ENCODE assay signal across 8 mouse cellular contexts in the genomic region with DNA sequence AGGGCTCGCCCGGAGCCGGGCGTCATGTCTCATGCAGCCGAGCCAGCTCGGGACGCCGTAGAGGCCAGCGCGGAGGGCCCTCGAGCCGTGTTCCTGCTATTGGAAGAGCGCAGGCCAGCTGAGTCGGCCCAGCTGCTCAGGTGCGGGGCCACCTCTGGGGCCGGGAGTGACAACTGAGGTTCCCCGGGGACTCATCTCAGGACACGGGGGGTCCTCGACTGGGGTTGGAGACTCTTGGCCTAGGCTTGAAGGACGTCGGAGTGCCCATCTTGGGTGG. TPM values are rescaled to one million over a fixed set of nuclear protein-coding genes. Genes with fewer than 3 reads are reported as not detected.
DNase-seq lines count a peak whose midpoint lies in the region; ATAC-seq lines count a peak whose summit lies in the region.

No protein-coding gene starts in this region.

- H3K9me3 ChIP-seq in heart, embryonic 11.5 days (replicated peaks; ENCODE audit: control insufficient read depth, low read length): no peaks in the 10 kb centered on the region
- H3K9me3 ChIP-seq in forebrain, embryonic 11.5 days (ENCODE audit: control insufficient read depth, low read length): no peaks in the 10 kb centered on the region
- no peaks in the 10 kb centered on the region for H3K9me3 ChIP-seq in liver, embryonic 13.5 days (replicated peaks)

- WGBS in heart, embryonic 11.5 days (ENCODE audit: insufficient replicate concordance): 15% methylated on average over 21 of the region's 21 CpGs
- WGBS in forebrain, embryonic 11.5 days: 17% methylated on average over 21 of the region's 21 CpGs
- 26% methylated on average over 21 of the region's 21 CpGs for WGBS in liver, embryonic 13.5 days (ENCODE audit: insufficient replicate concordance)

- H3K4me2 ChIP-seq in heart, embryonic 11.5 days: peak overlapping the region; percentile 73
- peak overlapping the region; percentile 68 for H3K4me2 ChIP-seq in forebrain, embryonic 11.5 days (ENCODE audit: low read depth, low read length, severe bottlenecking)
- H3K4me2 ChIP-seq in liver, embryonic 13.5 days: peak overlapping the region; percentile 84

- DNase-seq in heart, adult 8-10 months (ENCODE audit: low spot score): no peak
- DNase-seq in forebrain, embryonic 11.5 days (ENCODE audit: low spot score): no peak
- no peak for DNase-seq in liver, embryonic 13.5 days
- DNase-seq in retina, embryonic 14.5 days (ENCODE audit: low spot score): no peak
- no peak for DNase-seq in gastrocnemius, postnatal 25 days
- no peak for DNase-seq in frontal cortex, postnatal 25 days (ENCODE audit: low spot score in 2 of 2)

- H3K4me3 ChIP-seq in heart, embryonic 11.5 days (ENCODE audit: low read depth, low read length): peak overlapping the region; percentile 64
- peak overlapping the region; percentile 58 for H3K4me3 ChIP-seq in forebrain, embryonic 11.5 days (ENCODE audit: low read depth, low read length)
- H3K4me3 ChIP-seq in liver, embryonic 13.5 days (replicated peaks): peak overlapping the region; percentile 73

- H3K27ac ChIP-seq in heart, embryonic 11.5 days (ENCODE audit: low read depth, low read length): peak overlapping the region; percentile 73
- no peak overlapping the region for H3K27ac ChIP-seq in forebrain, embryonic 11.5 days (ENCODE audit: low read depth, low read length)
- H3K27ac ChIP-seq in liver, embryonic 13.5 days: peak overlapping the region; percentile 74

- peaks cover 11% of the 10 kb centered on the region; the same call in 1 of the 2 replicates for H3K4me1 ChIP-seq in heart, embryonic 11.5 days (ENCODE audit: control insufficient read depth, insufficient read depth, low read length)
- peaks cover 2% of the 10 kb centered on the region; the same call in 1 of the 2 replicates for H3K4me1 ChIP-seq in forebrain, embryonic 11.5 days (replicated peaks; ENCODE audit: control insufficient read depth, insufficient read depth, low read length)
- H3K4me1 ChIP-seq in liver, embryonic 13.5 days (replicated peaks): peaks cover 40% of the 10 kb centered on the region

- H3K27me3 ChIP-seq in heart, embryonic 11.5 days (ENCODE audit: control insufficient read depth, insufficient read depth, low read length): no peaks in the 10 kb centered on the region
- H3K27me3 ChIP-seq in forebrain, embryonic 11.5 days (ENCODE audit: control insufficient read depth, insufficient read depth, low read length): no peaks in the 10 kb centered on the region
- H3K27me3 ChIP-seq in liver, embryonic 13.5 days: no peaks in the 10 kb centered on the region

- H3K9ac ChIP-seq in heart, embryonic 11.5 days (ENCODE audit: low read depth, low read length): peak overlapping the region; percentile 73
- peak overlapping the region; percentile 51 for H3K9ac ChIP-seq in forebrain, embryonic 11.5 days (ENCODE audit: low read length)
- peak overlapping the region; percentile 78 for H3K9ac ChIP-seq in liver, embryonic 13.5 days

- H3K36me3 ChIP-seq in heart, embryonic 11.5 days (ENCODE audit: control insufficient read depth, insufficient read depth, low read length): peaks cover 3% of the 10 kb centered on the region; the same call in 1 of the 2 replicates
- no peaks in the 10 kb centered on the region; the same call in 1 of the 2 replicates for H3K36me3 ChIP-seq in forebrain, embryonic 11.5 days (ENCODE audit: control insufficient read depth, insufficient read depth, low read length)
- peaks cover 15% of the 10 kb centered on the region for H3K36me3 ChIP-seq in liver, embryonic 13.5 days

- no peak; the same call in 1 of the 2 replicates for ATAC-seq in heart, embryonic 11.5 days (replicated peaks; ENCODE audit: insufficient number of reproducible peaks, low FRiP score, low TSS enrichment)
- ATAC-seq in CD4-positive, CD25-positive, alpha-beta regulatory T cell, adult 4 months: peak; percentile 11
- peak; percentile 15 for ATAC-seq in forebrain, embryonic 11.5 days (replicated peaks; ENCODE audit: low FRiP score)
- peak; percentile 35 for ATAC-seq in liver, embryonic 13.5 days (ENCODE audit: low read depth)

RNA-seq across cellular contexts. Expression of a gene that starts 0.5 kb away (rescaled TPM):
- polyA plus RNA-seq in heart, embryonic 11.5 days (2014; fragmentation: Nextera tagmentation; extraction: Ambion mirVana): 12.1 and 15.0 TPM in 2 replicates
- total RNA-seq in heart, adult 8-10 months (2022): 10 to 100 TPM; 11.9 to 16.9 (median 14.8) TPM
- 10 to 100 TPM in 1 of 2 experiments, 1 to 10 TPM in 1; 8.5 to 14.4 TPM for polyA plus RNA-seq in CD4-positive, CD25-positive, alpha-beta regulatory T cell, adult 4 months (2017; shearing (Covaris generic))
- polyA plus RNA-seq in forebrain, embryonic 11.5 days (2014; fragmentation: Nextera tagmentation; extraction: Ambion mirVana): 23.6 and 24.8 TPM in 2 replicates
- polyA plus RNA-seq in liver, embryonic 13.5 days (2015; fragmentation: Nextera tagmentation; extraction: Ambion mirVana): 8.9 and 10.1 TPM in 2 replicates
- 1 to 10 TPM; 6.1 to 8.2 TPM for total RNA-seq in gastrocnemius, postnatal 25 days (2021)

RNA-seq across cellular contexts. Expression of a gene that starts 12.2 kb away (rescaled TPM):
- polyA plus RNA-seq in heart, embryonic 11.5 days (2014; fragmentation: Nextera tagmentation; extraction: Ambion mirVana): 5.2 and 8.5 TPM in 2 replicates
- 1 to 10 TPM in 1 of 4 experiments, under 1 TPM in 3; 0.37 to 1.0 (median 0.73) TPM for total RNA-seq in heart, adult 8-10 months (2022)
- polyA plus RNA-seq in CD4-positive, CD25-positive, alpha-beta regulatory T cell, adult 4 months (2017; shearing (Covaris generic)): under 1 TPM; 0.20 to 0.52 TPM
- polyA plus RNA-seq in forebrain, embryonic 11.5 days (2014; fragmentation: Nextera tagmentation; extraction: Ambion mirVana): 22.8 and 27.8 TPM in 2 replicates
- 1.7 TPM in 2 replicates for polyA plus RNA-seq in liver, embryonic 13.5 days (2015; fragmentation: Nextera tagmentation; extraction: Ambion mirVana)
- under 1 TPM; 0.16 to 0.56 TPM for total RNA-seq in gastrocnemius, postnatal 25 days (2021)

RNA-seq across cellular contexts. Expression of a gene that starts 26.7 kb away (rescaled TPM):
- polyA plus RNA-seq in heart, embryonic 11.5 days (2014; fragmentation: Nextera tagmentation; extraction: Ambion mirVana): 26.5 and 26.8 TPM in 2 replicates
- total RNA-seq in heart, adult 8-10 months (2022): 10 to 100 TPM; 23.1 to 26.1 (median 24.7) TPM
- 10 to 100 TPM; 58.7 to 98.2 TPM for polyA plus RNA-seq in CD4-positive, CD25-positive, alpha-beta regulatory T cell, adult 4 months (2017; shearing (Covaris generic))
- polyA plus RNA-seq in forebrain, embryonic 11.5 days (2014; fragmentation: Nextera tagmentation; extraction: Ambion mirVana): 56.2 and 57.2 TPM in 2 replicates
- 30.6 and 32.3 TPM in 2 replicates for polyA plus RNA-seq in liver, embryonic 13.5 days (2015; fragmentation: Nextera tagmentation; extraction: Ambion mirVana)
- 10 to 100 TPM; 17.5 to 21.2 TPM for total RNA-seq in gastrocnemius, postnatal 25 days (2021)

RNA-seq across cellular contexts. Expression of a gene that starts 34.6 kb away (rescaled TPM):
- 52.3 and 55.9 TPM in 2 replicates for polyA plus RNA-seq in heart, embryonic 11.5 days (2014; fragmentation: Nextera tagmentation; extraction: Ambion mirVana)
- total RNA-seq in heart, adult 8-10 months (2022): 1 to 10 TPM; 4.3 to 6.7 (median 5.7) TPM
- 10 to 100 TPM; 33.9 to 40.0 TPM for polyA plus RNA-seq in CD4-positive, CD25-positive, alpha-beta regulatory T cell, adult 4 months (2017; shearing (Covaris generic))
- polyA plus RNA-seq in forebrain, embryonic 11.5 days (2014; fragmentation: Nextera tagmentation; extraction: Ambion mirVana): 88.7 and 94.0 TPM in 2 replicates
- polyA plus RNA-seq in liver, embryonic 13.5 days (2015; fragmentation: Nextera tagmentation; extraction: Ambion mirVana): 8.3 and 9.1 TPM in 2 replicates
- total RNA-seq in gastrocnemius, postnatal 25 days (2021): 1 to 10 TPM; 4.7 to 7.3 TPM

RNA-seq across cellular contexts. Expression of a gene that starts 40.8 kb away (rescaled TPM):
- polyA plus RNA-seq in heart, embryonic 11.5 days (2014; fragmentation: Nextera tagmentation; extraction: Ambion mirVana): 0.34 TPM in 1 of 2 replicates, not detected in the other
- total RNA-seq in heart, adult 8-10 months (2022): not detected
- polyA plus RNA-seq in CD4-positive, CD25-positive, alpha-beta regulatory T cell, adult 4 months (2017; shearing (Covaris generic)): 1 to 10 TPM in 1 of 2 experiments, not detected in 1; 1.0 TPM
- 0.55 TPM in 1 of 2 replicates, not detected in the other for polyA plus RNA-seq in forebrain, embryonic 11.5 days (2014; fragmentation: Nextera tagmentation; extraction: Ambion mirVana)
- polyA plus RNA-seq in liver, embryonic 13.5 days (2015; fragmentation: Nextera tagmentation; extraction: Ambion mirVana): 0.25 TPM in 1 of 2 replicates, not detected in the other
- not detected for total RNA-seq in gastrocnemius, postnatal 25 days (2021)
